Mouse (Mus musculus): ENCODE data around the gene Swsap1. TPM values are rescaled to one million over a fixed set of nuclear protein-coding genes. Genes with fewer than 3 reads are reported as not detected.

Swsap1 gene
- 8.1 and 9.0 TPM in 2 replicates for total RNA-seq (2015)
- total RNA-seq (2017) = 4.1 and 5.8 TPM in 2 replicates

GRCm38 (mm10) chr9:21955570-21956281 lies at the start of gene Swsap1:
TSS of gene Swsap1 (plus strand) at chr9:21955755.
- peak; percentile 87 for ATAC-seq (replicated peaks; ENCODE audit: poor library complexity)

DNA sequence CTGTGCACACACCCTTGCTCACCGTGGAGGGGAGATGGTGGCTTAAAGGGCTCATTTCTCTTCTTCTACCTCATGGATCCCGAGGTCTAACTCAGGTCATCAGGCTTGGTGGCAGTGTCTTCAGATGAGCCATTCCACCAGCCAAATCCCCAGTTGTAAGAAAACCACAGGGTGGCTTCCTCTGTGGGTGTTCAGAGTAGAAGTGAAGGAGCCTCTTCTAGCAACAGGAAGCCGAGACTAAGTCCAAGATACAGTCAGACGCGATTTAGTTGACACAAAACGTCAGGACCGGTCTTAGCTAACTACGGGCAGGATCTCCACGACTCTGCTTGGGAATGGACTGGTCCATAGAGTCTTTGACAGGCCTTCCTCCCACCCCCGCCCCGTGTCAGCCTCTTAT lies 47.3 kb upstream of the Swsap1 start:
- peak; percentile 41 for ATAC-seq (replicated peaks; ENCODE audit: poor library complexity)

DNA sequence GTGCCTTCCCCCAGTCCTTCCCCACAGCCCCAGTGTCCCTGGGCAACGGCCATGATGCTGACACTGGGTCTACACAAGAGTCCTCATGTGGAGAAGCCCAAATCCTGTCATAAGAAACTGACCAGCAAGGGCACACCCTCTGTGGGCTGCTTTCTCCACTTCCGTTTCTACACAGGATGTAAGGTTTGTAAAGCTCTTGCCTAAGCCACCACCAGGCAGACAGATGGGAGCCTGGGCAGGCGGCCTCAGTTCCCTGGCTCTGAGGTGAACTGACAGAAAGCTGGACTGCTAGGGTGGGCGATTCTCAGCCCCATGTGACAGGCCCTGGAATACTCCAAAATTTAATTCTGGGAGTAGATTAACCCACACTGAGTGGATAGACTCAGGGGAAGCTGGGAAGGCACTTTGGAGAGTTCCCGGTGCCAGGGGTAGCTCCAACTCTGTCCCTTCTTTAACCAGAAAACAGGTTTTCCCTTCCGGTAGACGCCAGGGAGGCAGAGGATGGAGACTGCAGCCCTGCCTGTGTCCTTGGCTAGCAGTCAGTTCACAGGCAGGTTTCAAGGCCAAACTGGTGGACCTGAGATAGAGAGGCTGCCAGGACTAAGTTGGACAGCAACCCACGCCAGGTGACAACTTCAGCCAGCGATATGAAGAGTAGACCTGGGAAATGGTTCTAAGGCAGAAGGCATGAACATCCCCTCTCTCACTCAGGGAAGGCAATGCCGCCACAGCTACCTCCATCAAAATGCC lies 45.9 kb upstream of the Swsap1 start:
- peak; percentile 94 for ATAC-seq (replicated peaks; ENCODE audit: poor library complexity)

DNA sequence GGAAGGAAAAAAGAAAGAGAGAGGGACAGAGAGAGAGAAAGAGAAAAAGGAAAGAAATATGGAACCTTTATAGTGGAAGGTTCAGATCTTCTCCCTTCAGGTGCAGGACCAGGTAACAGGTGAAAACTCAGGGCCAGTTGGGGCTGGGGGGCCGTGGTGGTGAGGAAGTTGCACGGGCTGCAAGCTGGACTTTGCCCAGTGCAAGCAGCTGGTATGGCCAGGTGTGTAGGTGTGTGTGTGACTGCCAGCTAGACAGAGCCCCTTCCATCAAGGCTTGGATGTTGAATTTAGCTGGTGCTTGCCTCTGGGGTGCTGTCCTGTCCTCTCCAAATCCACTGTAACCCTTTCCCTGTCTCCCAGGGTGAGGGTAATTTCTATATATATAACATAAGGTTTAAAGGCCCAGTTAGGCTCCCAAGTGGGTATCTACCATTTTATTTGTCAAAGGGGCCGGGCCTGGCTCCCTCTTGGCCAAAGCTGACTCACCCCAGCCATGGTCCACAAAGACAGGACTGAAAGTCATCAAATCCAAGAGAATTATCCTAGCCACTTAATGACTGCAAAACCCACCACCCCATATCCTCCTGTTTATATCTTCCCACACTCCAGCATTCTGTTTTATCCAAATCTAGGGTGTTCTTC lies 38.6 kb upstream of the Swsap1 start:
- no peak for ATAC-seq (replicated peaks; ENCODE audit: poor library complexity)

DNA sequence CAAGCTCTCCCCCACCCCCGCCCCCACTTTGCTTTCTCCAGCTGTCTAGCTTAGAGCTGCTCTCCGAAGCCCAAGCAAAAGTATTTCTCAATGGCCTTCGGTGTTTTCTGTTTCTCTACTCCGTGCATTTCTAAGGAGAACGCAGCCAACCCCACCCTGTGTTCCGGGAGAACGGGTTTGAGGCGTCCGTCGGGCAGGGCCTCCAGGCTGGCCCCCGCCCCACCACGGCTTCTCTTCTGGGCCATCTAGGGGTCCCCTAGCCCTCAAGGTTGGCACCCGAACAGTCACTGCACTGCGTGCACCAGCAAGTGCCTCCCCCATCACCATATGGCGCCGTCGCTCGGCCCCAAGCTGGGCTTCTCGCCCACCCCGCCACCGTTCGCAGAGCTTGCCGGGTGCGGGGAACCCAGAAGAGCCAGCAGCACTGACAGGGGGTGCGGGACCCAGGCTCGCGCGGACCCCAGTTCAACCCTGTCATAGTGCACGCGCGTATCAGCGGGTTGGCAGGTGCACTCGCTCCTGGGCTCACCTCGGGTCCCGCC lies 38.0 kb upstream of the Swsap1 start:
- ATAC-seq (replicated peaks; ENCODE audit: poor library complexity) = peak; percentile 11

DNA sequence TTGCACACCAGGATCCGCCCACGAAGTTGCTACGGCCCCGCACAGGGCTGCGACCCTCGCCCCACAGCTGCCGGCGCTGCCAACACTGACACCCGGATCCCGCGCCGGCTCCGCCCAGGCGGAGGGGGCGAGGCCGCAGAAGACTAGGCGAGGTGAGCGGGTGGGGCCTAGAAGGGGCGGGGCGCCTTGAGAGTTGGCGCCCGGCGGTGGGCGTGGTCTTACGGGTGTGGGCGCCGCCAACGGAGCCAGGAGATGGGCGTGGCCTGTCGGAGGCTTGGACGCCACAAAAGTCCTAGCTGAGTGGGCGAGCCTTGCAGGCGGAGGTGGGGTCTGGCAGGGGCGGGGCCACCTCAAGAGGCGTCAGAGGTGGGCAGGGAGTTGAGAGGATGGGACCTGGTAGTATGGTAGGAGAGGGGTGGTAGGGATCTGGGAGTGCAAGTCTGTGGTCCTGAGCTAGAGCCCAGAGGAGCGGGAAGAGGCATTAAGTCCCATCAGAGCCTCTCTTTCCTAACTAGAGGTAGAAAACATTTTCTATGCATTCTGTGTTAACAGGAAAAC lies 37.4 kb upstream of the Swsap1 start, which contains the start of gene Rab3d:
Rab3d (minus strand) TSS at position 158 of the 558 bp plus-strand sequence.
- peak; percentile 96 for ATAC-seq (replicated peaks; ENCODE audit: poor library complexity)

DNA sequence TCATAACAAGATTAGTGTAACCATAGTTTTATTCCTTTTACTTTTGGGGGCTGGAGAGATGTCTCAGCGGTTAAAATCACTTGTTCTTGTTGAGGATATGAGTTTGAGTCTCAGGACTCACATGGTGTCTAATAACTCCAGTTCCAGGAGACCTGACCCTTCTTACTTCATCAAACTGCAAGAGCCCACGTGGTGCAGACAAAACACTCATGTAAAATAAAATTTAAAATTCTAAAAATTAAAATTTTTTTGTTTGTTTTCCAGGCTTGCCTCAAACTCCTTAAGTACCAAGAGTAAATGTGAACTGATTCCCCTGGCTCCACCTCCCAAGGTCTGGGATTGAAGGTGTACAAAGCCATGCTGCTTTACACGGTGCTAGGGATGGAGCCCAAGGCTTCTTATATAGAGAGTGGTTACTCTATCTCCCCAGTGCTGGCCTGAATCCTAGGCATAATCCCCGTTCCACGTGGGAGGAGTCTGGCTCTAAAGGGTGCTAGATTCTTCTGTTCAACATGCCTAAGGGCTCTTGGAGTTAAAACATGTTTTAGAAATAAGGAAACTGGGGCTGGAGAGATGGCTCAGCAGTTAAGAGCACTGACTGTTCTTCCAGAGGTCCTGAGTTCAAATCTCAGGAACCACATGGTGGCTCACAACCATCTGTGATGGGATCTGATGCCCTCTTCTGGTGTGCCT lies 36.7 kb upstream of the Swsap1 start:
- ATAC-seq (replicated peaks; ENCODE audit: poor library complexity) = no peak

DNA sequence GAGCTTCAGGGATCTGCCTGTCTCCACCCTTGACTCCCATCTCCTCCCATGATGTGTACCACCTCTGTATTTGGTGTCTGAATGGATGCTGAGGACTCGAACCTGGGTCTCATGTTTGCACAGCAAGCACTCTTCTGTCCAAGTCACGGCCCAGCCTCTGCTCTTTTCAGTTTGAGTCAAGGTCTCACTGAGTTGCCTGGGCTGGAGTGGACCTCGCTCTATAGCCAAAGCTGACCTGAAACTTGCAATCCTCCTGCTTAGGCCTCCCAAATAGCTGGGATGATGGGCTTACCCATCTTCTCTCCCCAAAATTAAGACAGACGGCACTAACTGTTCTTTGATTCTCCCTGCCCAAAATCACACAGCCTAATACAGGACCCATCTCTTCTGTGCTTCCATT lies 32.5 kb upstream of the Swsap1 start:
- ATAC-seq (replicated peaks; ENCODE audit: poor library complexity) = no peak

- ATAC-seq (replicated peaks; ENCODE audit: poor library complexity) = no peak
These were observed 32.0 kb upstream of the Swsap1 start for GRCm38 (mm10) chr9:21923490-21924098.

DNA sequence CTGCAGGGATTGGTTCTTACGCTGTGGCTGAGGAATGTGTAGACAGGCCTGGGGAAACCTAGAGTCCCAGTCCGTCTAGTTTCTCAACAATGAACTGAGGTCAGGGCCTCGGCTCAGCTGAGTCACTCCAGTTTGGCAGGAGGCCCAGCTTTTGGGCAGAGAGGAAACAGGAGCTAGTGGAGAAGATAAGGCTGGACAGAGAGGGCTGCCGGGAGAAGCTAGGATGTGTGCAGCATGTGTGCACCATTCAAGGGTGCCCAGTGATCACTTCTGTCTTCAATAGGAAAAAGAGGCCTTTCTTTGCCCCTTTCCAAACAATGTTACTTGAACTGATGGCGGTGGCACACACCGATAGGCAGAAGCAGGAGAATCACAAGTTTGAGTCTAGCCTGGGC lies 31.5 kb upstream of the Swsap1 start:
- ATAC-seq (replicated peaks; ENCODE audit: poor library complexity) = peak; percentile 74

DNA sequence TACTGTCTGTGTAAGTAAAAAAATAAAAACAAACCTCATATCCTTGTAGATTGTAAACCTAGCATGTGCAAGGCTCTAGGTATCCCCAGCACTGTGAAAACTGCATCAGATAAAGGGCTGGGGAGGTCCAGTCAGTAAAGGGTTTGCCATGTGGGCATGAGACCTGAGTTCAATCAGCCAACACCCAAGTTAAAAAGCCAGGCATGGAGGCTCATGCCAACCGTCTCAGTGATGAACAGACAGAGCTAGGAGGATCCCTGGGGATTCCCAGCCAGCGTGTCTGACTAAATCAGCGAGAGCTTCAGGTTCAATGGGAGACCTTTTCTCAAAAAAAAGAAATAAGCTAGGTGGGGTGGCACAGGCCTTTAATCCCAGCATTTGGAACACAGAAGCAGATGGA lies 30.5 kb upstream of the Swsap1 start:
- no peak for ATAC-seq (replicated peaks; ENCODE audit: poor library complexity)

- ATAC-seq (replicated peaks; ENCODE audit: poor library complexity) = no peak
These were observed 30.0 kb upstream of the Swsap1 start for GRCm38 (mm10) chr9:21925506-21925905.

- ATAC-seq (replicated peaks; ENCODE audit: poor library complexity) = no peak
These were observed 29.4 kb upstream of the Swsap1 start for GRCm38 (mm10) chr9:21926155-21926554.

GRCm38 (mm10) chr9:21926784-21927183 lies 28.8 kb upstream of the Swsap1 start:
- 0 out of 2 replicates have a peak, but pooled peaks have one; percentile 7 for ATAC-seq (replicated peaks; ENCODE audit: poor library complexity)

DNA sequence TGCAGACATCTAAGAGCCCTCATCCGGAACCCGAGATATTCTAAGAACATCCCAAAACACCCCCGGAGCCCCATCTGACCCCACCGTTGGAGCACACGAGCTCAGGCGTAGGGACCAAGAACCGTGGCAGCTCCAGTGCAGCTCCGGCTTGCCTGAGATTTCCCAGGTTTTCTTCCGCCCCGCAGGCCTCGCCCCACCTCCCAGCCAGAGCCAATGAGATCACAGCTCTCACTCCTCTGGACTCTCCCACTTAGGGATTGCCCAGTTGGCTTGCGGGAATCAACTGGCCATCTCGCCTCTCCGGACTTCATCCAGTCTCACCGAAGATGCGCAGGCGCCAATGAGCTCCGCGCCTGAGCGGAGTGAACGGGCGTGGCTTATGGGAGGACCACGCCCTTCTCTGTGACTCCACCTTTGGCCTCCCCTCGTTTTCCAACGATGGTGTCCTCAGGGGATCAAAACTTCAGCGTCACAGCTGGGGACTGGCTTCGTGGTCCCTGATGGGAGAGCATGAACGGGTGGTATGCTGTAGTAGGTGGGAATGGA lies 28.3 kb upstream of the Swsap1 start, which contains the start of the genes Ccdc159 and Tmem205:
Ccdc159 (plus strand) TSS at position 264 of the 546 bp plus-strand sequence.
Tmem205 (minus strand) TSS at position 349 of the 546 bp plus-strand sequence.
- peak; percentile 77 for ATAC-seq (replicated peaks; ENCODE audit: poor library complexity)

- no peak for ATAC-seq (replicated peaks; ENCODE audit: poor library complexity)
These were observed 26.3 kb upstream of the Swsap1 start for GRCm38 (mm10) chr9:21929208-21929607.

DNA sequence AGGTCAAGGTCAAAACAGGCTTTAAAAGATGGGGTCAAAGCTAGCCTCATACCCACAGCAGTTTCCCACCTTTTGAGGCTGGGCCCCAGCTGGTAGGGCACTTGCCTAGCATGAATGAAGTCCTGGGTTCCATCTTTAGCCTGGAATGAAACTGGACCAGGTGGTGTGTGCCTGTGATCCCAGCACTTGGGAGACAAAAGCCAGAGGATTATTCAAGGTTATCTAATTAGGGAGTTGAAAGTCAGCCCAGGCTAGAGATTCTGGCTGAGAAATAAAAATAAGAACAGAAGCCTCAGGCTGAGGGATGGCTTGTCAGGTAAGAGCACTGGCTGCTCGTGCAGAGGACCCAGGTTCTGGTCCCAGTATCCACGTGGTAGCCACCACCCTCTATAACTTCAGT lies 23.5 kb upstream of the Swsap1 start:
- no peak for ATAC-seq (replicated peaks; ENCODE audit: poor library complexity)

DNA sequence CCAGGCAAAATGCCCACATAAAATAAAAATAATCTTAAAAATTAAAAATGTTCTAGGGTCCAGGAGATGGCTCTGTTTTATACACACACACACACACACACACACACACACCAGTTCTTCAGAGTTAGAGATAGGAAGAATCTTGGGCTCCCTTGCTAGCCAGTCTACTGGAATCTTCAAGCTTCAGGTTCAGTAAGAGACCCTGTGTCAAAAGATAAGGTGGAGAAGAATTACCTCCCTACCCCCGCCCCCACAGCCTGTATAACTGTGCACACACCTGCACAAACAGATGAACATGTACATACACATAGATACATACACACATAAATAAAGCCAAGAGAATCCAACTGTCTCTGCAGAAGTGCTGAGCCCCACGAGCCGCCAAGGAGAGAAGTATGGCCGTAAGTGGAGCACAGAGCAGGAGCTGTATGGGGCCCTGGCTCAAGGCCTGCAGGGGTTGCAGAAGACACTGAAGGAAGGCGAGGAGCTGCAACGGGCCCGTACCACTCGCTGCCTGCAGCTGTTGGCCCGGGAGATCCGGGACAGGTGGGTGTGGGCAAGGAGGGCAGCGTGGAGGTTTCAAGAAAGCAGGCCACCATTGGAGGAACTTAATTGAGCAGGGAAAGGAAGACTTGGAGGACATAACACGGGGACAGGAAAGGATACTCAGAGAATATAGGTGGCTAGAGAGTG lies 23.0 kb upstream of the Swsap1 start:
- ATAC-seq (replicated peaks; ENCODE audit: poor library complexity) = no peak

DNA sequence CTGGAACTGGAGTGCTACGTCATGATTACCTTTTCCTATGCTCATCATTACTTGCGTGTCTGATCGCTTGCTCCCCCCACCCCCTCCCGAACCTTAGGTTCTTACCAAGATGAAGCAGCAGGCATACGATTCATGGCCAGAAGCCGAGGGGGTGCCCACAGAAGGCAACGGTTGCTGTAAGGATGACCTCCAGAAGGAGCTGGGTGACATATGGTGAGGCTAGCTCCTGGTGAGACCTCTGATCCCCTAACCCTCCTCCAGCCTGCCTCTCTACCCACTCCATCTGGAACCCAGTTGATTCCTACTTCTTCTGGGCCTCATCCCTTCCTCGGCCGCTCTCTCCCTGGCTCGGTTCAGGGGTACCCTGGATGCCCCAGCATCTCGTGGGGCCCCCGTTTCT lies 21.5 kb upstream of the Swsap1 start:
- ATAC-seq (replicated peaks; ENCODE audit: poor library complexity) = no peak
